Mouse (Mus musculus) liver, embryonic 15.5 days (tissue): ENCODE measurements at regions not wholly inside any gene's neighbourhood (a gene's known extent, or its start where the extent isn't known, plus 50 kb on each side); places are given as distances from the start of the nearest gene placed in this dataset.
"Not testable (repeated sequence)": the region's sequence is repeated elsewhere in the genome, so short reads cannot be mapped to it uniquely, and the experiment has no call there.

Experiments
- ATAC-seq: fragments of 200-750 bp; cut with Nextera tagmentation; 2 replicates; pipeline ENCODE4 v1.8.0; 2017; ENCODE audit warnings: moderate number of reproducible peaks, mild to moderate bottlenecking, moderate library complexity; ENCODE audit not compliant: insufficient read depth
- H3K27ac ChIP-seq: fragments of 300-500 bp; sonication (generic); replicated peaks from 2 replicates; pipeline ENCODE4 v1.5.1; 2015; ENCODE audit warnings: mild to moderate bottlenecking, inconsistent platforms
- H3K27me3 ChIP-seq: fragments of 300-500 bp; sonication (generic); 2 replicates; pipeline ENCODE4 v1.6.1; 2015; ENCODE audit warnings: mild to moderate bottlenecking, inconsistent platforms
- H3K36me3 ChIP-seq: fragments of 300-500 bp; sonication (generic); replicated peaks from 2 replicates; pipeline ENCODE4 v1.6.1; 2015; ENCODE audit warnings: moderate library complexity, mild to moderate bottlenecking, inconsistent platforms
- H3K4me1 ChIP-seq: fragments of 300-500 bp; sonication (generic); replicated peaks from 2 replicates; pipeline ENCODE4 v1.6.1; 2015; ENCODE audit warnings: inconsistent platforms
- H3K4me2 ChIP-seq: fragments of 300-500 bp; sonication (generic); 2 replicates; pipeline ENCODE4 v1.6.1; 2015; ENCODE audit warnings: moderate library complexity, mild to moderate bottlenecking, inconsistent platforms
- H3K4me3 ChIP-seq: fragments of 300-500 bp; sonication (generic); replicated peaks from 2 replicates; pipeline ENCODE4 v1.5.1; 2015; ENCODE audit warnings: mild to moderate bottlenecking, inconsistent platforms
- H3K9ac ChIP-seq: fragments of 300-500 bp; sonication (generic); 2 replicates; pipeline ENCODE4 v1.6.1; 2015; ENCODE audit warnings: moderate library complexity, mild to moderate bottlenecking, inconsistent platforms
- H3K9me3 ChIP-seq: fragments of 300-500 bp; sonication (generic); replicated peaks from 2 replicates; pipeline ENCODE4 v1.6.1; 2016; ENCODE audit warnings: inconsistent platforms
- WGBS: fragments of 180-500 bp; shearing (Covaris S2); methylation state at CpG from one replicate; pipeline ENCODE4 v1.1.7; 2015; ENCODE audit warnings: mixed read lengths; ENCODE audit not compliant: insufficient replicate concordance; 5-methylcytosine and 5-hydroxymethylcytosine counted together

DNA sequence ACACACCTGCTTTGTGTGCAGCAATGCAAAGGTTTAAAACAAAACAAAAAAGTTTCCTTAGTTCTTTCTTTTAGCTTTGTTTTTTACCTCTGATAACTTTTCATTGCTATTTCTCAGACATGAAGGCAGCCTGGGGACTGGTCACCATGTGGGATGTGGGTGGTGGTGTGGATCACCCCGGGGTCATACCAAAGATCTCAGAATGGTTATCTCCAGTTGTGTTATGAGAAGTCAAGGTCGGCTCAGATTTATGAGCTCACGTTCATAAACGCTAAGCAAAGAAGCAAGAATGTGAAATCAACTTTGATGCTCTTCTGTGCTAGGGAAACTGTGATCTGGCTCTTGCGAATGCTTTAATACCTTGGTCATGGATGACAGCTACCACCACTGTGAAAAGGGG is 102.3 kb upstream of the Map3k1 start:
- H3K27ac ChIP-seq = peak overlapping the region; percentile 82
- 0 out of 2 replicates have a peak, but pooled peaks cover 4% of the 10 kb centered on the region for H3K27me3 ChIP-seq
- H3K9me3 ChIP-seq = 0 out of 2 replicates have a peak, but pooled peaks cover 3% of the 10 kb centered on the region
- no peak for ATAC-seq
- peaks cover 24% of the 10 kb centered on the region for H3K4me1 ChIP-seq
- 85% methylated on average over 5 of the region's 5 CpGs for WGBS
- H3K9ac ChIP-seq = no peak overlapping the region
- H3K36me3 ChIP-seq = no peaks in the 10 kb centered on the region
- H3K4me3 ChIP-seq = no peak overlapping the region
- H3K4me2 ChIP-seq = no peak overlapping the region

DNA sequence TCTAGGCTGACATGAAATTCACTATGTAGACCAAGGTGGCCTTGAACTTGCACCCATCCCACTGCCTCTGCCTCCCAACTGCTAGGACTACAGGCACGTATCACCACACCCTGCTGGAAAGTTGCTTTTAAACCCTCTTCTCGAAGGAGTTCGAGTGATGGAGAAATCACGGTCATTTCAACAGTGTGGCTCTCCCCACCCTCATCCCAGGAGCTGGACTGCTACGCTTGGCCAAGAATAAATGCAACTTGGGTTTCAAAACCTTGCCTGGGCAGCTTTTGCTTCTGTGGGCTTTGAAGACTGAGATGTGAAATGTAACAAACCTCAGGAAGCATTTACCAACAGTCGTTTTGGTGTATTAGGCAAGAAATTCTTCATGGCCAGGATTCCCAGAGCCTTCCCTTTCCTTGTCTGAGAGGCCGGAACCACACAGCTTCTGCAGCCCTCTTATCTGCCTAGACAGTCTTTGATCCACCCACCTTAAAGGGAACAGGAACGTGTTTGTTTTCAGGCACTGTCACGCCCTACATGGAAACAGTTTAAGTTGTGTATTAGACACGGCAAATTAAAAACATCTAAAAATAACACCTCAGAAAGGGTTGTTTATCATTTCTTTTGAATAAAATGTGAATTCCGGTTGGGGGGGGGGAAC is 103.0 kb upstream of the Map3k1 start:
- ATAC-seq = peak; percentile 100
- Histone ChIP-seq H3K36me3 (no peaks in the 10 kb centered on the region), H3K4me2 (peak overlapping the region; percentile 58), H3K9me3 (0 out of 2 replicates have a peak, but pooled peaks cover 3% of the 10 kb centered on the region), H3K4me3 (0 out of 2 replicates have a peak overlapping the region, but pooled peaks have one; percentile 7), H3K27ac (peak overlapping the region; percentile 82), H3K4me1 (peaks cover 24% of the 10 kb centered on the region), H3K9ac (peak overlapping the region; percentile 40; the same call in 1 of the 2 replicates), H3K27me3 (0 out of 2 replicates have a peak, but pooled peaks cover 4% of the 10 kb centered on the region)
- 46% methylated on average over 11 of the region's 11 CpGs for WGBS

DNA sequence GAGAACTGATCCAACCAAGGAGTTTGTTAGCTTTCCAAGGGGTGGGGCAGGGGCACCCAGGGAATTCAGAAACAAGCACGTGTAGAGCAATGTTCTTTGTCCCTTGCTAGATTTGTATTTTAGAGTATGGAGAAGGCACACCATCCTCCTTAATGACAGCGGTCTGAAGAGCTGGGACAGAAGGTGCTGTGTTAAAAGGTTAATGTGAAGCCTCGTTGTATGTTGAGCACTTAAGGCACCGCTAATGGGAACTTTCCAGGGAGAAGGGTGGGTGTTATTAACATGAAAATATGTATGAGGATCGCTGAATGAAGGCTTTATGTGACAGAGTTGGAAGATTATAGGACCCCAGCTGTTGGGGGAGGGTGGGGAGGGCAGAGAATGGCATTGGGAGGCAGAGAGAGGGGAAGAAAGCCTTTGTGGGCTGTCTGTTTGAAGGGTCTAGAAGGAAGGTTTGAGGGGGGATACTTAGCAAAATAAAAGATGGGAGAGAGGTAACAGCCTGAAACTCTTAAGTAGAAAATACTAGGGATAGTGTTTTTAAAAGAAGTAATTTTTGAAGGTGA is 105.6 kb upstream of the Map3k1 start:
- 68% methylated on average over 5 of the region's 5 CpGs for WGBS
- H3K27ac ChIP-seq = no peak overlapping the region

DNA sequence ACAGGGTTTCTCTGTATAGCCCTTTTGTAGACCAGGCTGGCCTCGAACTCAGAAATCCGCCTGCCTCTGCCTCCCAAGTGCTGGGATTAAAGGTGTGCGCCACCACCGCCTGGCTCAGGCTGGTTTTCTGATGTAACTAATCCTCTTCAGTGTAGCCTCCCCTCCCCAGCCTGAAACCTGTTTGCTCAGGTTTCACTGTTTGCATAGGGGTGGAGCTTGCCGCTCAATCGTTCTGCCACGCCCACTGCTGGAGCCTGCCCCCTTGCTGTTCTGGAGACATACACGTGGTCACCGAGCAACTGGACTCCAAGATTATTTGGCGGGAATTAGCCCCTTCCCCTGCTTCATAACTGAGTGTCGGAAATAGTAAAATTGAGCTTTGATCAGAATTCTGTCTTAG is 110.6 kb upstream of the Map3k1 start:
- not testable (repeated sequence) for H3K9ac ChIP-seq, H3K27ac ChIP-seq, H3K4me2 ChIP-seq, H3K4me3 ChIP-seq, H3K9me3 ChIP-seq, H3K27me3 ChIP-seq, H3K36me3 ChIP-seq
- WGBS = 58% methylated on average over 11 of the region's 11 CpGs
- 0 out of 2 replicates have a peak, but pooled peaks have one; percentile 32 for ATAC-seq
- H3K4me1 ChIP-seq = peaks cover 29% of the 10 kb centered on the region

More for the DNA sequence above, 105.6 kb upstream of the Map3k1 start:
- Histone ChIP-seq H3K36me3 (no peaks in the 10 kb centered on the region), H3K4me2 (no peak overlapping the region), H3K9ac (no peak overlapping the region), H3K4me3 (no peak overlapping the region), H3K9me3 (0 out of 2 replicates have a peak, but pooled peaks cover 3% of the 10 kb centered on the region), H3K4me1 (peaks cover 32% of the 10 kb centered on the region), H3K27me3 (0 out of 2 replicates have a peak, but pooled peaks cover 4% of the 10 kb centered on the region)
- ATAC-seq = no peak

DNA sequence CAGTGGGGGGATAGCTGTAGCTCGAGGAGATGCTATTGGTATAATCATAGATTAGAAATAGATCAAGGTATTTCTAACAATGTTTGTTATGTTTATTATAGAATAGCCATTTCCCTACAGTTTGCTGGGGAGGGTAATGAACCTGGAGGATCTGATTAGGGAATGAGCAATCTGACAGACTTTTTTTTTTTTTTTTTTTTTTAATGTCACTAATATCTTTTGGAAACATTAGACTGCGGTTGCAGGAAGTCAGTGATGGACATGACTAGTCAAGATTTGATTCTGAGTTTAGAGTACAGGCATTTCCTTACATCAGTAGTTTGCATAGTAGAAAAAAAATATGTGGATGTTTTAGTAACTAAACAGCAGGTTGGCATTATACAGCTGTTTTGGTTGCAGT is 111.7 kb upstream of the Map3k1 start:
- Histone ChIP-seq H3K4me1 (peaks cover 32% of the 10 kb centered on the region), H3K9ac (no peak overlapping the region), H3K4me3 (no peak overlapping the region), H3K4me2 (no peak overlapping the region), H3K9me3 (no peaks in the 10 kb centered on the region), H3K36me3 (no peaks in the 10 kb centered on the region), H3K27me3 (no peaks in the 10 kb centered on the region), H3K27ac (no peak overlapping the region)
- ATAC-seq = no peak
- 57% methylated on average over 2 of the region's 2 CpGs for WGBS

DNA sequence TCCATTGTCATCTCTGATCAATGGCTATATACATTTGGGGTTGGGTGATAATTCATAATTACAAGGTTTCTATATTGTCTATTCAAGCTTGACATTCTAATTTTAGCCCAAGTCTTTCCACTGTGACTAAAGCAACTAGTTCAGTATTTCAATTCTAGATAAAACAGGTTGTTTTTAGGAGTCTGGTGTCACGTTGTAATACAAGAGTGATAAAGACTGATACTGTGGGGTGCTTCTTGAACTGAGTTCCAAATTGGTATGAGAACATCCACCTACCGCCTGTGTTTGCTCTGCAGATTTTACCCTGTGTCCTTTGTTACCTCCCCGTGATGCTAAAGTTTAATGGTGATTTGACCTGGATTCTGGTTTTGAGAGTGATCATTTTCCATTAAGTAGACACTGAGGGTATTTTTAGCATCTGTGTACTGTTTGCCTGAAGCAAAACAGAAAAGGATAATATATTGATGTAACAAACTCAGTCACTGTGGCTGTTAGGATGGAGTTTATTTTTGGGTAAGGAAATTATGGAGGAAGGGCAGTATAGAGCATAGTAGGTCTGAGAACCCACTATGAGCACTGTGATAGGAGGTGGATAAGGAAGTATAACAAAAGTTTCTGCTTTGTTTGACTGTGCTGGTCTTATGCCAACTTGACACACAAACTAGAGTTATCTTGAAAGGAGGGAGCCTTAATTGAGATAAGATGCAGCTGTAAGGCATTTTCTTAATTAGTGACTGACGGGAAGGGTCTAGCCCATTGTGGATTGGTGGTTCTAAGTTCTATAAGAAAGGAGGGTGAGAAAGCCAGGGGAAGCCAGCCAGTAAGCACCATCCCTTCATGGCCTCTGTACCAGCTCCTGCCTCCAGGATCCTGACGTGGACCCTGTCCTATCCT is 112.6 kb upstream of the Map3k1 start:
- H3K27me3 ChIP-seq = no peaks in the 10 kb centered on the region
- H3K9me3 ChIP-seq = no peaks in the 10 kb centered on the region
- peak overlapping the region; percentile 11; the same call in 1 of the 2 replicates for H3K27ac ChIP-seq
- ATAC-seq = no peak
- H3K4me3 ChIP-seq = no peak overlapping the region
- 70% methylated on average over 5 of the region's 5 CpGs for whole genome bisulfite sequencing
- no peak overlapping the region for H3K9ac ChIP-seq
- peaks cover 36% of the 10 kb centered on the region for H3K4me1 ChIP-seq
- H3K36me3 ChIP-seq = no peaks in the 10 kb centered on the region
- no peak overlapping the region for H3K4me2 ChIP-seq

DNA sequence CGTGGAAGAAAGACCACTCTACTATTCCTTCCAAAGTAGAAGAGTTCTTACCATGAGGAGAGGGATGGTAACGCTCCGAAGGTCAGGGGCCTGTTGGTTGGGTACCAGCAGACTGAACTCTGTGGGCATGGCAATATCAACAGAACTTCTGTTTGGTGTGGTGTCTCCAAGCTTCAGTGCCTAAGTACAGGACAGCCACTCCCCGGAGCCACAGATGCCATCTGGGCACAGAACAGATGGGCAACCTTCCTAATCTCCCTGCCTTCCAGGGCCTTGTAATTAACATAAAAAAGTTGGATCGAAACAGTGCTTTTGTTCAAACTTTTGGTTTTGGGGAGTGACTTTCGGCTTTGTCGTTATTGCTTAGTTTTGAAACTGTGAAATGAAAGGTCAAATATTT is 116.6 kb upstream of the Map3k1 start:
- H3K36me3 ChIP-seq = no peaks in the 10 kb centered on the region
- H3K27ac ChIP-seq = no peak overlapping the region
- WGBS = 85% methylated on average over 7 of the region's 7 CpGs
- ATAC-seq = no peak
- H3K9me3 ChIP-seq = no peaks in the 10 kb centered on the region
- no peaks in the 10 kb centered on the region for H3K27me3 ChIP-seq
- no peak overlapping the region for H3K4me2 ChIP-seq
- peaks cover 55% of the 10 kb centered on the region for H3K4me1 ChIP-seq
- H3K4me3 ChIP-seq = no peak overlapping the region
- no peak overlapping the region for H3K9ac ChIP-seq

DNA sequence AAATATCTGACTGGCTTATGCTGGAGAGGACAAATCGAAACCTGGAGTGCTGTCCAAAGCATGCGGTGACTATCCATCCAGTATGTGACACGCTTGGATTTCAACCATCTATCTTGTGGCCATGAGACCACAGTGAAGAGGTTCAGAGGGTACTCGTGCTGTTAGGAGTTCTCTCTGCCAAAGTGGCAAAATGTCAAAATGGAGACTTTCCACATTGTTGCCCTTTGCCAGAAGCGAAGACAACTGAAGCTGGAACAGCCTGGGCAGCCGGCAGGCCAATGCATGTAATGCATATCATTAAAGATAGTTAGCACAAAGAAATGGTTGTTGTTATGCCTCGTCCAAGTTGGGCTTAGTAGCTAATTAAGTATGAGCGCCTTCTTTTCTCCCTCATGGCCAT is 118.0 kb upstream of the Map3k1 start:
- Histone ChIP-seq H3K9ac (no peak overlapping the region), H3K4me2 (no peak overlapping the region), H3K27ac (0 out of 2 replicates have a peak overlapping the region, but pooled peaks have one; percentile 0), H3K4me1 (peaks cover 63% of the 10 kb centered on the region), H3K4me3 (no peak overlapping the region), H3K27me3 (no peaks in the 10 kb centered on the region), H3K9me3 (no peaks in the 10 kb centered on the region), H3K36me3 (no peaks in the 10 kb centered on the region)
- WGBS = 86% methylated on average over 8 of the region's 8 CpGs
- ATAC-seq = no peak

DNA sequence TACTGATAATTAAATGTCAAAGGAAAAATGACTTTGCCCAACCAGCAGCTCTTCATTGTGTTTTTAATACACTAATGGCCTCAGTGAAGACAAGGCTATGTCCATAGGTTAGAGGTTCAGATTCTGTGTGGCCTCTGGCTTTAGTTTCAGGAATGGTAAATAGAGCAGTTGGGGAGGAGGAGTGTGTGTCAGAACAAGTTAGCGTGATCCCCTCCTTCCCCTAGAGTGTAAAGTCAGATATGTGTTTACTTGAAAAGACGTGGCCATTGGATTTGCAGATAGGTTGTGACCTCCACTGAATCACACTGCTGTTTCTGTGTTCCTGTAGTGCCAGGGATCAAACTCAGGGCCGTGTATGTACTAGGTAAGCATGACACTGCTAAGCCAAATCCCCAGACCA is 118.7 kb upstream of the Map3k1 start:
- Histone ChIP-seq H3K4me1 (peaks cover 65% of the 10 kb centered on the region), H3K4me2 (no peak overlapping the region), H3K27me3 (no peaks in the 10 kb centered on the region), H3K27ac (0 out of 2 replicates have a peak overlapping the region, but pooled peaks have one; percentile 0), H3K4me3 (no peak overlapping the region), H3K9me3 (no peaks in the 10 kb centered on the region), H3K36me3 (no peaks in the 10 kb centered on the region), H3K9ac (no peak overlapping the region)
- ATAC-seq = no peak
- 69% methylated on average over 3 of the region's 3 CpGs for WGBS

DNA sequence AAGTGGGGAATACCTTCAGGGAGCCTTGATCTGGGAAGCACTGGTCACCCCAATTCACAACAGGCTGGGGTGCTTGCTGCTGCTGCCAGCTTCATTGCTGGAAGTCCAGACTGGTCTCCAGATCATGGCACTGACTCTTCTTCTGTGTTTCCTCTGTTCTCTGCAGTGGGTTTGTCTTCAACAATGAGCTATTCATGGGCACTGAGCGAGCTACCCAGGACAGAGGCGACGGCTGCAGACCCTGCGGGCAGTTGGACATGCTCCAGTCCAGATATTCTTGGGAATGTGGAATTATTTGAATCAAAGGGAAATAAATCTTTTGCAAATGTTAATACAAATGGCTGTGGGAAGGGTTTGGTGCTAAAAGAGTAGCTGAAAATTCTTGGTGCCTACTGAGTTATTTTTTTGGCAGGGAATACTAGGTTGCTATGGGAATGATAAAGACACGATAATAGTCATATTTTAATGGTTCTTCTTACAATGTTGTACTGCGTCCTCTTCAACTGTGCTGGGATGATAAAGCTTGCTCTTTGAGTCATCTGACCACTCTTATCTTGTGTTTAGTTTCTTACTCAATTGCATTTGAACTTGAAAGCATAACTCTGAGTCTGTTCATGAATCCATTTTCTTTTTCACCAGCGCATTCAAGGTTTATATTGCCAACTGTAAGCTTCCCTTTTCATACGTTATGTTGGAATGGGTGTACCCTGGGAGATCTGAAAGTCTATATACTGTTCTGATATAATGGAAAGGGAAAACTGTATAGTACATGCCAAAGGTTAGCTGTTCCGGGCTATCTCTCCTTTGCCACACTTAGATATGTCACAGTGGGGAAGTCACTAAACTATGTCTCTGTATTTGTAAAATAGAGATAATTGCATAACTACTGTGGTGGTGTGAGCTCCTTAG is 120.1 kb upstream of the Map3k1 start:
- H3K9me3 ChIP-seq = no peaks in the 10 kb centered on the region
- no peak overlapping the region for H3K9ac ChIP-seq
- H3K4me1 ChIP-seq = peaks cover 70% of the 10 kb centered on the region
- peak overlapping the region; percentile 42 for H3K4me2 ChIP-seq
- H3K36me3 ChIP-seq = no peaks in the 10 kb centered on the region
- ATAC-seq = peak; percentile 91
- H3K27ac ChIP-seq = peak overlapping the region; percentile 88
- no peak overlapping the region for H3K4me3 ChIP-seq
- 51% methylated on average over 9 of the region's 9 CpGs for WGBS
- H3K27me3 ChIP-seq = no peaks in the 10 kb centered on the region
